Mouse (Mus musculus): Measurements from ENCODE around the gene Sfxn1. TPM values are rescaled to one million over a fixed set of nuclear protein-coding genes. Genes with fewer than 3 reads are reported as not detected.
A peak's percentile ranks its signal among the peaks of the same experiment; 100 is the strongest.

Gene Sfxn1
- polyA plus RNA-seq, 1 experiment from 2014 or later = 19.1 TPM

DNA sequence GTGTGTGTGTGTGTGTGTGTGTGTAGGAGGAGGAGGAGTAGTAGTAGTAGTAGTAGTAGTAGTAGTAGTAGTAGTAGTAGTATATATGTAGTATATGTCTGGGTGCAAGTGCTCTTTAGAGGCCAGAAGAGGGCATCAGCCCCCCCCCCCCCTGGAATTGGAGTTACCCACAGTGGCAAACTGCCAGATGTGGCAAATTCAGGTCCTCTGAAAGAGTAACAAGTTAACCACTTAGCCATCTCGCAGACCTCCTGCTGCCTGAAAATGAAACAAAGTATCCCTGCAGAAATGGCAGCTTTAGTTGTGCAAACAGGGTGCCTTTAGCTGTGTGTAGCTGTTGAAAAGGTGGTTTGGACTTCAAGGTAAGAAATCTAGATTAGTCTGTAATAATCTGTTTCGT is 1.8 kb downstream of the Sfxn1 start:
- no peak overlapping the region for H3K9ac ChIP-seq (replicated peaks; ENCODE audit: low read depth)
- TF ChIP-seq EP300 (IDR thresholded peaks at IDR 0.05) (no peak), CTCF (IDR thresholded peaks at IDR 0.05) (no peak)
- ATAC-seq (no peak), DNase-seq (ENCODE audit: low spot score) (peak; percentile 59)
- no peak overlapping the region for H3K4me2 ChIP-seq (replicated peaks; ENCODE audit: low read depth, low read length)
- 0 out of 2 replicates have a peak overlapping the region, but pooled peaks have one; percentile 26 for H3K27ac ChIP-seq (ENCODE audit: low read length)
- H3K9me3 ChIP-seq (ENCODE audit: low read length) = no peaks in the 10 kb centered on the region
- no peaks in the 10 kb centered on the region for H3K36me3 ChIP-seq (ENCODE audit: insufficient read depth, low read length)
- H3K4me1 ChIP-seq (ENCODE audit: insufficient read depth, low read depth, low read length) = peaks cover 3% of the 10 kb centered on the region; the same call in 1 of the 2 replicates
- H3K4me3 ChIP-seq (ENCODE audit: low read depth, low read length) = no peak overlapping the region
- 49% methylated on average over 2 of the region's 2 CpGs for WGBS
- H3K27me3 ChIP-seq (replicated peaks; ENCODE audit: insufficient read depth, low read length) = no peaks in the 10 kb centered on the region

DNA sequence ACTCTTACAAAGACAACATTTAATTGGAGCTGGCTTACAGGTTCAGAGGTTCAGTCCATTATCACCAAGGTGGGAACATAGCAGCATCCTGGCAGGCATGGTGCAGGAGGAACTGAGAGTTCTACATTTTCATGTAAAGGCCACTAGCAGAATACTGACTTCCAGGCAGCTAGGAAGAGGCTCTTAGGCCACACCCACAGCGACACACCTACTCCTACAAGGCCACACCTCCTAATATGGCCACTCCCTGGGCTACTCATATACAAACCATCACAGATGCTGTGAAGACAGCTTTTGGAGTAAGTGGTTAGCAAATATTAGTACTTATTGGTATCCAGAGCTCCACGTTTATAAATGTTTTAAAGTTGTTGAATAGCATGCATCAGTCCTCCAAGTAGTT is 3.7 kb downstream of the Sfxn1 start:
- no peak overlapping the region for H3K27ac ChIP-seq (ENCODE audit: low read length)
- no peaks in the 10 kb centered on the region for H3K27me3 ChIP-seq (replicated peaks; ENCODE audit: insufficient read depth, low read length)
- H3K4me1 ChIP-seq (ENCODE audit: insufficient read depth, low read depth, low read length) = peaks cover 3% of the 10 kb centered on the region; the same call in 1 of the 2 replicates
- no peaks in the 10 kb centered on the region for H3K9me3 ChIP-seq (ENCODE audit: low read length)
- H3K9ac ChIP-seq (replicated peaks; ENCODE audit: low read depth) = no peak overlapping the region
- TF ChIP-seq EP300 (IDR thresholded peaks at IDR 0.05) (no peak), CTCF (IDR thresholded peaks at IDR 0.05) (no peak)
- 66% methylated on average over 2 of the region's 2 CpGs for WGBS
- no peaks in the 10 kb centered on the region for H3K36me3 ChIP-seq (ENCODE audit: insufficient read depth, low read length)
- ATAC-seq = no peak
- DNase-seq (ENCODE audit: low spot score) = no peak
- H3K4me2 ChIP-seq (replicated peaks; ENCODE audit: low read depth, low read length) = no peak overlapping the region
- H3K4me3 ChIP-seq (ENCODE audit: low read depth, low read length) = no peak overlapping the region

DNA sequence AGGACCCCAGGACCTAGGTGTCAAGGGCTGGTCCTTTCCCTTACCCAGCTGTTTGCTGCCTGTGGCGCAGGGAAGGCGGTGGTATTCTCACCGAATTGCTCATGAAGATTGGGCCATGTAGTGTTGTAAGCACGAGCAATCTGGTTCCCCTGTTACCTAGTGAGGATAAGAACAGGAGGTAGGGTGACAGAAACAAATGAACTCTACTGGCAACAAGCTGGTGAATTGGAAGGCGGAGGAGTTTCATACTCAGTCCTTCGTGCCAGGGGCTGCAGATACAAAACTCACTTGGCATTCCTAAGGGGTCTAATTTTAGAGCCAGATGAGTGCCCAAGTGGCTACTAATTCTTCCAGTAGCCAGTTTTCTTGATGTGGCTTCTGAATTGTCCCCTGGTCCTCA is 4.4 kb downstream of the Sfxn1 start:
- no peak for TF ChIP-seq EP300 (IDR thresholded peaks at IDR 0.05)
- TF ChIP-seq CTCF (IDR thresholded peaks at IDR 0.05) = no peak
- 87% methylated on average over 6 of the region's 6 CpGs for WGBS
- peaks cover 3% of the 10 kb centered on the region; the same call in 1 of the 2 replicates for H3K4me1 ChIP-seq (ENCODE audit: insufficient read depth, low read depth, low read length)
- no peaks in the 10 kb centered on the region for H3K9me3 ChIP-seq (ENCODE audit: low read length)
- ATAC-seq (no peak), DNase-seq (ENCODE audit: low spot score) (no peak)
- no peak overlapping the region for H3K4me3 ChIP-seq (ENCODE audit: low read depth, low read length)
- H3K27ac ChIP-seq (ENCODE audit: low read length) = no peak overlapping the region
- H3K9ac ChIP-seq (replicated peaks; ENCODE audit: low read depth) = no peak overlapping the region
- H3K36me3 ChIP-seq (ENCODE audit: insufficient read depth, low read length) = no peaks in the 10 kb centered on the region
- H3K27me3 ChIP-seq (replicated peaks; ENCODE audit: insufficient read depth, low read length) = no peaks in the 10 kb centered on the region
- no peak overlapping the region for H3K4me2 ChIP-seq (replicated peaks; ENCODE audit: low read depth, low read length)

DNA sequence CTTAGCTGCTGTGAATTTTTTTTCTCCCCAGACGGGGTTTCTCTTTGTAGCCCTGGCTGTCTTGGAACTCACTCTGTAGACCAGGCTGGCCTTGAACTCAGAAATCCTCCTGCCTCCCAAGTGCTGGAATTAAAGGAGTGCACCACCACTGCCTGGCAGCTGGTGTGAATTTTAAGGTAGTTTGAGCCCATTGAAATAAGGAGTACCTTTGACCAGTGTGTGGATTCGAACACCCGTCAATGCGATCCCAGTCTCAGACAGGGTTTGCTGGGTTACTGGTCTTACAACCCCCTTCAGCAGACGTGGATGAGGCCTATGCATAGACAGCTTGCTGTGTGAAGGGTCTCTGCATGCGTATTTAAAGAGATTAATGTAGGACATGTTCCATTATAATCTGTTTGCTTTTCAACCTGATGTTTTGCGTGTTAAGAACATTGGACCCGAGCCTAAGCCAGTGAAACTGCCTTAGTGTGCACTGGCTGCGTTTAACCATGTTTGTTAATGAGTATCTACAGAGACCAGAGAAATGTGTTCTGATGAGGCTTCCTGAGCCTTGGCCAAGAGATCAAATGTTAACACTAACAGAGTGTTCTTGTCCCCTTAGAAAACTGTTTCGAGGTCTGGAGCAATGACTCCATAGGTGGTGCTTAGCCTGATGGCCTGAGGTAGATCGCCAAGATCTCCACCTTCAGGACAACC is 5.2 kb downstream of the Sfxn1 start:
- no peak for ATAC-seq
- no peak for TF ChIP-seq EP300 (IDR thresholded peaks at IDR 0.05)
- no peak for TF ChIP-seq CTCF (IDR thresholded peaks at IDR 0.05)
- Histone ChIP-seq H3K9ac (replicated peaks; ENCODE audit: low read depth) (no peak overlapping the region), H3K4me2 (replicated peaks; ENCODE audit: low read depth, low read length) (no peak overlapping the region), H3K36me3 (ENCODE audit: insufficient read depth, low read length) (no peaks in the 10 kb centered on the region), H3K27me3 (replicated peaks; ENCODE audit: insufficient read depth, low read length) (no peaks in the 10 kb centered on the region), H3K4me1 (ENCODE audit: insufficient read depth, low read depth, low read length) (peaks cover 2% of the 10 kb centered on the region; the same call in 1 of the 2 replicates), H3K27ac (ENCODE audit: low read length) (no peak overlapping the region), H3K9me3 (ENCODE audit: low read length) (no peaks in the 10 kb centered on the region), H3K4me3 (ENCODE audit: low read depth, low read length) (no peak overlapping the region)
- 73% methylated on average over 11 of the region's 11 CpGs for WGBS
- DNase-seq (ENCODE audit: low spot score) = no peak

DNA sequence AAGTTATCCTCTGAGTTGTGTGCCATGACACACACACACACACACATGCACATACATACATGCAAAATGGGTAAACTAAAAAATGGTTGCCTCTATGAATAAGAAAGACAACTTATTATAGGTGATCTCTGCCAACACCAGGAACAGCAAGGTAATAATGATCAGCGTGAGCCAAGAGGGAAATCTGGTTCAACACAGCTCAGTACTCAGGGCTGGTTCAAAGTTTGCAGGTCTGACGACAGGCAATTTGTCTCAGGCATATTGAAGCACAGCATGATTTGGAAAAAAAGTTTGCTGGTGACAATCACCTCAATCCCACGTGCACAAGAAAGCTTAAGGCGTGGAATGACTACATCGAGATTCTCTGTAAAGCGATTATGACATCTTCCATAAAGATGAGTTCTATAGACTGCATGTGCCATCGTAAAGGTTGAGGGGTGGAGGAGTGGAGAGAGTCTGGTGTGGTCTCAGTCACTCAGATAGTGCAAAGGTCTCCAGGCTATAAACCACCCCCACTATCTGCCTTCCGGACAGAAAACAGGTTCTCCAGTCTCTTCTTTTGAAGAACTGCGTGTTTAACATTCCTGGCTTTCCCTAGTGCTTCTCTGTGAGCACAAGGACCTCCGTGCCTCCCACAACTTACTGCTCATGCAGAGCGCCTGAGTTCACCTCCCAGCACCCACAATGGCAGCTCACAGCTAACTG is 6.0 kb downstream of the Sfxn1 start:
- Histone ChIP-seq H3K36me3 (ENCODE audit: insufficient read depth, low read length) (no peaks in the 10 kb centered on the region), H3K27ac (ENCODE audit: low read length) (no peak overlapping the region), H3K9me3 (ENCODE audit: low read length) (no peaks in the 10 kb centered on the region), H3K27me3 (replicated peaks; ENCODE audit: insufficient read depth, low read length) (no peaks in the 10 kb centered on the region), H3K4me1 (ENCODE audit: insufficient read depth, low read depth, low read length) (no peaks in the 10 kb centered on the region), H3K4me3 (ENCODE audit: low read depth, low read length) (no peak overlapping the region), H3K4me2 (replicated peaks; ENCODE audit: low read depth, low read length) (no peak overlapping the region), H3K9ac (replicated peaks; ENCODE audit: low read depth) (no peak overlapping the region)
- ATAC-seq (no peak), DNase-seq (ENCODE audit: low spot score) (no peak)
- no peak for TF ChIP-seq EP300 (IDR thresholded peaks at IDR 0.05)
- no peak for TF ChIP-seq CTCF (IDR thresholded peaks at IDR 0.05)
- WGBS = 47% methylated on average over 11 of the region's 11 CpGs

DNA sequence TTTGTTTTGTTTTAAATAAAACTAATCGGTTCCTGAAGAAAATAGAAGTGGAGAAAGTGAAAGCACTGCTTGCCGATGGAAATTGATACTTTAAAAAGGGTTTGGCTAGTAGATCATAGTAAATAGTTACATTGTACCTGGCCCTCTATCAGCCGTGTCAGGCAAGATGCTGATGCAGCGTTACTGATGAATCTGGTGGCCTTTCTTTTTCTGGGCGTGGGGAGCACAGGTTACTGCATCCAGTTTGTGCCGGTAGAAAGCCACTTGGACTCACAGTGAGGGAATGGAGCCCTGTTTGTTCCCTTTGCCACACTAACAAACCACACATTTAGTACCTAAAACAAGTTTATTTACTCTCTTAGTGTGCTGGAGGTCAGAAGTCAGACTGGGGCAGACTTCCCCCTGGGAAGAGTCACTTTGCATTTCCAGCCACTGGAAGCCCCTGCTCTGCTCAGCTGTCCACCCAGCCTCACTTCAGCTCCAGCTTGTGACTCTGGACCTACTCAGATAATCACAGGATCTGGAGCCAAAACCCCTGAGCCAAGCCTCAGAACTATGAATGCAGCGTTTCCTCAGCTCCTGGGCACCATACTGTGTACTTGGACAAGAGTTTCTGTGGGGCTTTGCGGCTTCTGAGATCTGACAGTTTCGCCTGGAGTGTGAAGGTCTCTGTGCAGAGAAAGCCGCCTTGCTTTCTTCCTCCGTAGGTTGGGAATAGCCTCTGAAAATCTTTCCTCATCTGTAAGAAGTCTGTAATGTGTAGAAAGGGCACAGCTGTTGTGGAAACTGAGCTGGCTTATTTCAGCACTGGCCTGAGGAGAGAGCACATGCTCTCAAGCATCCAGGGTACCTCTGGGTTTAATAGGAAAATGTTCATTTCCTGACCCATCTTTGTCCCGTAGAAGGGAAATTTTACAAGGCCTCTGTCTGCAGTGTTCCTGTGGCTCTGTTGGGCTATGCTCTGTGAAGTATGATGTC is 8.4 kb downstream of the Sfxn1 start:
- DNase-seq (ENCODE audit: low spot score) = peak; percentile 48
- no peaks in the 10 kb centered on the region for H3K36me3 ChIP-seq (ENCODE audit: insufficient read depth, low read length)
- H3K4me2 ChIP-seq (replicated peaks; ENCODE audit: low read depth, low read length) = no peak overlapping the region
- no peak overlapping the region for H3K27ac ChIP-seq (ENCODE audit: low read length)
- TF ChIP-seq EP300 (IDR thresholded peaks at IDR 0.05) = no peak
- no peak for TF ChIP-seq CTCF (IDR thresholded peaks at IDR 0.05)
- H3K27me3 ChIP-seq (replicated peaks; ENCODE audit: insufficient read depth, low read length) = no peaks in the 10 kb centered on the region
- no peak for ATAC-seq
- H3K4me1 ChIP-seq (ENCODE audit: insufficient read depth, low read depth, low read length) = no peaks in the 10 kb centered on the region; the same call in 1 of the 2 replicates
- no peak overlapping the region for H3K9ac ChIP-seq (replicated peaks; ENCODE audit: low read depth)
- H3K9me3 ChIP-seq (ENCODE audit: low read length) = no peaks in the 10 kb centered on the region
- H3K4me3 ChIP-seq (ENCODE audit: low read depth, low read length) = no peak overlapping the region
- WGBS = 64% methylated on average over 12 of the region's 12 CpGs

All from lung, postnatal 0 days (tissue).